Mouse (Mus musculus) heart, adult 2 months (tissue): ENCODE measurements at regions not wholly inside any gene's neighbourhood (a gene's known extent, or its start where the extent isn't known, plus 50 kb on each side); places are given as distances from the start of the nearest gene placed in this dataset.

Experiments used
- CTCF ChIP-seq: fragments of 200-600 bp; IDR thresholded peaks from 2 replicates; pipeline ENCODE4 v1.8.1; 2022; ENCODE audit warnings: antibody characterized with exemption, mild to moderate bottlenecking, moderate library complexity
- EP300 ChIP-seq: fragments of 200-500 bp; IDR thresholded peaks from 2 replicates; pipeline ENCODE4 v1.6.1; 2011; ENCODE audit warnings: low read depth, low read length, control low read depth; ENCODE audit not compliant: insufficient read depth
- POLR2A ChIP-seq: fragments of 200-500 bp; IDR thresholded peaks from 2 replicates; pipeline ENCODE4 v1.6.1; 2011; ENCODE audit warnings: mild to moderate bottlenecking, low read depth, low read length, control low read depth; ENCODE audit not compliant: insufficient read depth

DNA sequence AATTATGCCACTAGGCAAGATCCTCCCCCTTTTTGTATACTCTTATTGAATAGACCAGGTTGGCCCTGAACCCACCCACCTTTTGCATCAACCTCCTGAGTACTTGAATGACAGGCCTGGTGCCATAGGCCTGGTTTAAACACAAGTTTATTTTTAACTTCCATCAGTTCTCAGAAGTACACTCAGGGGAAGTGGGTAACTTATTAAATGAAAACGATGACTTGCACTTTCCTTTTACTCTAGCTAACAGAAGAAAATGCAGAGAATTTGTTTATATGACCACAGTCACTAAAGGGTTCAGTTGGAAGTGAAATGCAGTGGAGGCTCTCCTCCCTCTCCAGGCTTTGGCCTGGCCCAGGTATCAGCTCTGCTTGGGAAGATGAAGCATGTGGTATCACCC, 295.9 kb downstream of the Lrrc3b start:
- TF ChIP-seq EP300 = no peak
- TF ChIP-seq CTCF = no peak
- TF ChIP-seq POLR2A = no peak
